Mouse (Mus musculus) left cerebral cortex, postnatal 4 days (tissue): Measurements from ENCODE around the gene Dram2. TPM values are rescaled to one million over a fixed set of nuclear protein-coding genes. Genes with fewer than 3 reads are reported as not detected.

ENCODE experiments used
- total RNA-seq, 2 experiments: library from RNA; stranded (reverse); gene quantifications; 2 replicates each; pipeline ENCODE4 v1.2.3; 2021

Gene Dram2
- total RNA-seq, 2 experiments from 2014 or later = 57.0 to 62.3 TPM

Other genes starting within 250 kb of the Dram2 start
- not detected for gene Chil6, start 141.6 kb upstream of the Dram2 start, total RNA-seq
- gene Dennd2d, start 65.4 kb upstream of the Dram2 start, total RNA-seq = under 1 TPM in 1 of 2 experiments, not detected in 1; 0.38 TPM
- 10 to 100 TPM; 35.4 to 36.9 TPM for gene Cept1, start within 50 bp of the Dram2 start, total RNA-seq
- gene Lrif1, start 137.2 kb downstream of the Dram2 start, total RNA-seq = 10 to 100 TPM; 22.0 to 22.6 TPM
- 1 to 10 TPM; 3.2 to 3.4 TPM for gene Cd53, start 242.4 kb downstream of the Dram2 start, total RNA-seq